Mouse (Mus musculus) liver, postnatal 0 days (tissue): ENCODE measurements around the gene Galp. TPM values are rescaled to one million over a fixed set of nuclear protein-coding genes. Genes with fewer than 3 reads are reported as not detected.
"Not testable (repeated sequence)": the region's sequence is repeated elsewhere in the genome, so short reads cannot be mapped to it uniquely, and the experiment has no call there.

Experiments
- ATAC-seq: fragments of 200-750 bp; cut with Nextera tagmentation; 2 replicates; pipeline ENCODE4 v1.8.0; 2017; ENCODE audit warnings: mild to moderate bottlenecking, moderate library complexity
- DNase-seq: peaks from one replicate; pipeline ENCODE4 v3.0.0-alpha.2; 2016
- H3K27ac ChIP-seq: fragments of 300-500 bp; sonication (generic); 2 replicates; pipeline ENCODE4 v1.5.1; 2014; ENCODE audit warnings: antibody characterized with exemption, moderate library complexity, mild to moderate bottlenecking, low read depth
- H3K27me3 ChIP-seq: fragments of 300-500 bp; sonication (generic); 2 replicates; pipeline ENCODE4 v1.6.1; 2014; ENCODE audit warnings: low read length, control low read depth, mixed read lengths; ENCODE audit not compliant: insufficient read depth
- H3K36me3 ChIP-seq: fragments of 300-500 bp; sonication (generic); replicated peaks from 2 replicates; pipeline ENCODE4 v1.6.1; 2014; ENCODE audit warnings: mild to moderate bottlenecking, control low read depth, low read length, moderate library complexity, mixed read lengths; ENCODE audit not compliant: insufficient read depth
- H3K4me1 ChIP-seq: fragments of 300-500 bp; sonication (generic); 2 replicates; pipeline ENCODE4 v1.6.1; 2014; ENCODE audit warnings: antibody characterized with exemption, mild to moderate bottlenecking, control low read depth; ENCODE audit not compliant: insufficient read depth
- H3K4me2 ChIP-seq: fragments of 300-500 bp; sonication (generic); 2 replicates; pipeline ENCODE4 v1.6.1; 2014; ENCODE audit warnings: low read depth, mild to moderate bottlenecking, low read length, moderate library complexity, mixed read lengths
- H3K4me3 ChIP-seq: fragments of 300-500 bp; sonication (generic); 2 replicates; pipeline ENCODE4 v1.5.1; 2014; ENCODE audit warnings: low read depth, low read length
- H3K9ac ChIP-seq: fragments of 300-500 bp; sonication (generic); replicated peaks from 2 replicates; pipeline ENCODE4 v1.6.1; 2014; ENCODE audit warnings: mild to moderate bottlenecking, moderate library complexity
- H3K9me3 ChIP-seq: fragments of 300-500 bp; sonication (generic); 2 replicates; pipeline ENCODE4 v1.6.1; 2016; ENCODE audit warnings: mild to moderate bottlenecking, control low read depth, low read length, mixed read lengths
- CTCF ChIP-seq: sonication (generic); IDR thresholded peaks from 2 replicates; pipeline ENCODE4 v1.5.1; 2016; ENCODE audit warnings: antibody characterized with exemption, low read depth
- EP300 ChIP-seq: IDR thresholded peaks from 2 replicates; pipeline ENCODE4 v1.6.1; 2016; ENCODE audit warnings: antibody characterized with exemption, low read depth, mild to moderate bottlenecking
- WGBS: fragments of 180-500 bp; shearing (Covaris S2); extraction: QIAGEN DNeasy Blood & Tissue Kit; methylation state at CpG from one replicate; pipeline ENCODE4 v1.1.7; 2014; ENCODE audit not compliant: insufficient replicate concordance; 5-methylcytosine and 5-hydroxymethylcytosine counted together
- polyA plus RNA-seq: library from polyadenylated mRNA; unstranded; fragments of >200 nt; fragmentation: Nextera tagmentation; extraction: Ambion mirVana; gene quantifications from 2 replicates; pipeline ENCODE4 v1.2.1, GENCODE M21; 2015

Galp gene
- polyA plus RNA-seq, 1 experiment from 2014 or later, result not detected

DNA sequence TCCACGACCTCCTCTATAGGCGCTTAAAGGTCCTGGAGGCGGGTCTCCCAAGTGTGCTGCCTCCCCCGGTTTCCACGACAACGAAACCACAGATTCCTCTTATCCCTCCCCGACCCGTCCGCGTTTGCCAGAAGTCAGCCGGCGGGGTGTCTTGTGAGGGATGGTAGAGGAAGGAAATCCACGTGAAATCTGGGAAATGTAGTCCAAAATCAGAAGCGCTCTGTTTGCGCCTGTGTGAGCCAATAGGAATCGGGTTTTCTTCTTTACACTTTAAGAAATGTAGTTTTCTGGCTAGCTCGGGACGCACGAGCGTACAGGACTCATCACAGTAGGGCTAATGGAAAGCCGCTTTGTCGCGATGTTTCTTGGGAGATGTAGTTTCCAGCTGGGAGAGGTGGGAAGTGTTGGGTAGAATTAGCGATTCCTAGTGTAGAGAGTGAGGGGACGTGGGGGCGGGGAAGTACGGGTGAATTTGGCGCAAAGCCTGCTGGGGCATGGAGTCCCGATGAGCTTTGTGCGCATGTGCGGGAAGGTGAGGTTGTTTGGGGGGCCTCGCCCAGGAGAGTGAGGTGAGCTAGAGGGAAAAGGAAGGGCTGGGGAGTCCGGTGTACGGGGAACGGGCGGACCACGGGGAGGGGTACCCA lies 24.8 kb upstream of the Galp start, which contains the start of gene Zfp444:
Gene Zfp444 (plus strand): TSS at position 221 of the 644 bp plus-strand sequence.
- Histone ChIP-seq H3K4me3 (peak within 1 kb of the TSS; percentile 68), H3K27ac (peak within 1 kb of the TSS; percentile 88), H3K9me3 (no peaks in the 10 kb centered on the region), H3K27me3 (no peaks in the 10 kb centered on the region), H3K4me1 (peaks cover 20% of the 10 kb centered on the region), H3K4me2 (peak within 1 kb of the TSS; percentile 96), H3K9ac (peak within 1 kb of the TSS; percentile 70), H3K36me3 (no peaks in the 10 kb centered on the region)
- peak; percentile 91 for ATAC-seq
- DNase-seq, result peak; percentile 95
- under 1% methylated on average over 37 of the region's 37 CpGs for WGBS
- TF ChIP-seq CTCF, result no peak

DNA sequence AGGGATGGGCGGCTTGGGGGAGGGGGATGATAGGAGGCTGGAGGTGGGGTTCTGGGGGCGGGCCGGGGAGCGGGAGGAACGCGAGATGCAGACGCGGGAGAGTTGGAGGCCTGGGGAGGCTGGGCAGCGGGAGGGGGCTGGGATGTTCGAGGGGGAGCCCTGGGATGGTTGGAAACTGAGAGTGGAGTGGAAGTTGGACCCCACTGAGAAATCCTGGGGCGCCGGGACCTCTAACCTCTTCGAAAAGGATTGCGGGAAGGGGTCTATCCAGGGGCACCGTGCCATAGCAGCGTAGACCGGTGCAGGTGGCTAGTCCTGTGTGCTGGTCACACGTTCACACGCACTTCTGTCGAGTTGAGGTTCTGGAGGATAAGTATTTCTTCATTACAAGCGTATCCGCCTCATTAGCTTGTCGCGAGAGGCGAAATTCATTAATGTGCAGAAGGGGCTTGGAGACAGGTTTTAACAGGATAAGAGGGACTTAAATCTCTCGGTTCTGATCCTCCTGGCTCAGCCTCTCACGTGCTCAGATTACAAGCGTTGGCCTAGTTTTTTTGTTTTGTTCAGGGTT lies 24.1 kb upstream of the Galp start:
- ATAC-seq (peak; percentile 42), DNase-seq (no peak)
- WGBS, result under 1% methylated on average over 27 of the region's 28 CpGs
- Histone ChIP-seq H3K9ac (peak overlapping the region; percentile 70), H3K36me3 (no peaks in the 10 kb centered on the region), H3K4me2 (peak overlapping the region; percentile 96), H3K4me1 (peaks cover 20% of the 10 kb centered on the region), H3K9me3 (no peaks in the 10 kb centered on the region), H3K27ac (peak overlapping the region; percentile 88), H3K4me3 (peak overlapping the region; percentile 68), H3K27me3 (no peaks in the 10 kb centered on the region)
- TF ChIP-seq CTCF (no peak), EP300 (no peak)

DNA sequence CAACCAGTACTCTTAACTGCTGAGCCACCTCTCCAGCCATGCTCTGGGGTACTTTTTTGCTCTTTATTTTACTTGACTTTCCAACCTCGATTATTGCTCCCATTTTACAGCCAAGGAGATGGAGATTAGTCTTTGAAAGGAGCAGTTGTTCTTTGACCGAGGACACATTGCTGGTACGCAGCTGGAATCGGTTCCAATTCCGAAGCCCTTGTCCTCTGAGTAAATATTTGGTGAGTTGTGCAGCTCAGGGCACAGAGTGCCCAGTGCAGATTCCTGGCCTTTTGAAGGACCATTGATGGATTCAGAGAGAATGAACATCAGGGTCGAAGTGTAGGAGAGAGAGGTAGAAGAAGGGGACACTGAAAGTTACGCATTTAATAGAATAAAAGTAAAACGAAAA lies 23.0 kb upstream of the Galp start:
- ATAC-seq (peak; percentile 17), DNase-seq (no peak)
- H3K36me3 ChIP-seq, result no peaks in the 10 kb centered on the region
- no peak overlapping the region for H3K9ac ChIP-seq
- H3K4me1 ChIP-seq, result peaks cover 20% of the 10 kb centered on the region
- peak overlapping the region; percentile 96; the same call in 1 of the 2 replicates for H3K4me2 ChIP-seq
- 61% methylated on average over 8 of the region's 8 CpGs for WGBS
- peak overlapping the region; percentile 88 for H3K27ac ChIP-seq
- H3K9me3 ChIP-seq, result no peaks in the 10 kb centered on the region
- TF ChIP-seq EP300, result peak; percentile 57
- TF ChIP-seq CTCF, result no peak
- no peak overlapping the region for H3K4me3 ChIP-seq
- H3K27me3 ChIP-seq, result no peaks in the 10 kb centered on the region

DNA sequence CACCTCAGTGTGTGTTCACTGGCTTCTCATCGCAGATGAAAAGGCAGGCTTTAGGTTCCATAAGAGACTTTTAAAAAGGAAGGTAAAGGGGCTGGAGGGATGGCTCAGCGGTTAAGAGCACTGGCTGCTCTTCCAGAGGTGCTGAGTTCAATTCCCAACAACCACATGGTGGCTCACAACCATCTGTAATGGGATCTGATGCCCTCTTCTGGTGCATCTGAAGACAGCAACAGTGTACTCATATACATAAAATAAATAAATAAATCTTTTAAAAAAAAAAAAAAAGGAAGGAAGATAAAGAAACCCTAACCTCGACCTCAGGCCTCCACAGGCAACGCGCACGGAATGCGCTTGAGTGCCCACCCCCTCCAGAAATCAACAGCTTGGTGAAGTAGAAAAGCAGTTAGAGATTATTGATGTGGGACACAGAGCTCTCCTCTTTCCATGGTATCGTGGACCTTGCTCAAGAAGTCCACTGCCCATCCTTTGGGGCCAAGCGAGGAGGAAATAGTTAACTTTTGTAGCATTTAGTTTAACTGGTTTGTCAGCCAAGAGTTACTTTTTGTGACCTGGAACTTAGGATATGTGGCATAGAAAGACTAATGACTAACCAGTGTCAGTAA lies 22.4 kb upstream of the Galp start:
- DNase-seq, result not testable (repeated sequence)
- 0 out of 2 replicates have a peak, but pooled peaks have one; percentile 22 for TF ChIP-seq CTCF
- 31% methylated on average over 9 of the region's 9 CpGs for WGBS

DNA sequence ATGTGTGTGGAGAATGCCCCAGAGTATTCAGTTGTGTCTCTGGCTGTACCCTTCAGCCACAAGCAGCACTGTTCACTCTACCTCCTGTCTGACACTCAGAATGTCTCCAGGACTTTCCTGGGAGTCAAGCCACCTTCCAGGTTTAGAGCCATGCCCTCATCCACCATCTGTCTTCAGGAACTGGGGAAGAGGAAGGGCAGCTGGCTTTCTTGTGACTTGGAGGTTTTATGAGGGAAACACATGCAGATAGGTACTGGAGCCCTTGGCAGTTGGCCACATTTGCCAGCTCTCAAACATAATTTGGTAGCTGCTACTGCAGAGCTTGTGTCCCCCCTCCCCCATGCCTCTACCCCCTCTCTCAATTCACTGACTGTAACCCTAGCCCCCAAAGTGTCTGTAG lies 17.9 kb upstream of the Galp start:
- Histone ChIP-seq H3K4me1 (peaks cover 6% of the 10 kb centered on the region; the same call in 1 of the 2 replicates), H3K4me2 (no peak overlapping the region), H3K27ac (no peak overlapping the region), H3K4me3 (no peak overlapping the region), H3K27me3 (no peaks in the 10 kb centered on the region), H3K9ac (no peak overlapping the region), H3K9me3 (no peaks in the 10 kb centered on the region), H3K36me3 (peaks cover 4% of the 10 kb centered on the region; the same call in 1 of the 2 replicates)
- ATAC-seq (no peak), DNase-seq (no peak)
- no peak for TF ChIP-seq CTCF
- TF ChIP-seq EP300, result no peak

More for the DNA sequence above, 22.4 kb upstream of the Galp start:
- not testable (repeated sequence) for H3K36me3 ChIP-seq, H3K27me3 ChIP-seq, H3K9me3 ChIP-seq, H3K4me3 ChIP-seq, ATAC-seq
- H3K4me2 ChIP-seq, result peak overlapping the region; percentile 38; the same call in 1 of the 2 replicates
- H3K4me1 ChIP-seq, result peaks cover 20% of the 10 kb centered on the region
- peak overlapping the region; percentile 88 for H3K27ac ChIP-seq
- H3K9ac ChIP-seq, result peak overlapping the region; percentile 16; the same call in 1 of the 2 replicates

DNA sequence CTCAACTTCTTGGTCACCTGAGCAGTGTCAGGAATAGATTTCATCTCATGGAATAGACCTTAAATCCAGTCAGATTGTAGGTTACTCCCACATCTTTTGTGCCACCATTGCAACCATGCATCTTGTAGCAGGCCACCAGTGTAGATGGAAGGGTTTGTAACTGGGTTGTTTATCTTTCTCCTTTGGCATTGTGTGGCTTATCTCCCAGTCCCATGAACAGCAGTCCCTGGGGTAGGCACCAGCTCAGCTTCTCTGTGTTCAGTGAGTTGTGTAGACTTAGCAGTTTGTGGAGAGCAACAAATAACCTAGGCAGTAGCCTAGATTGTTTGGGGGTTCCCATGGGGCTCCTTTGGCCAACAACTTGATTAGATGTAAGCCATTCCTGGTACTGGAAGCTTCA lies 14.0 kb upstream of the Galp start:
- H3K9me3 ChIP-seq, result no peaks in the 10 kb centered on the region
- H3K4me3 ChIP-seq, result no peak overlapping the region
- DNase-seq (no peak), ATAC-seq (no peak)
- no peaks in the 10 kb centered on the region for H3K4me1 ChIP-seq
- no peaks in the 10 kb centered on the region for H3K27me3 ChIP-seq
- H3K4me2 ChIP-seq, result no peak overlapping the region
- no peak overlapping the region for H3K27ac ChIP-seq
- TF ChIP-seq EP300 (no peak), CTCF (no peak)
- H3K9ac ChIP-seq, result no peak overlapping the region
- peaks cover 15% of the 10 kb centered on the region; the same call in 1 of the 2 replicates for H3K36me3 ChIP-seq
